Mouse (Mus musculus) adipocyte (in vitro differentiated cells): ENCODE results near the gene Ano2.

Experiments used
- DNase-seq: peaks from one replicate; pipeline ENCODE4 v3.0.0-alpha.2; 2016; ENCODE audit warnings: low spot score

Gene Ano2

DNA sequence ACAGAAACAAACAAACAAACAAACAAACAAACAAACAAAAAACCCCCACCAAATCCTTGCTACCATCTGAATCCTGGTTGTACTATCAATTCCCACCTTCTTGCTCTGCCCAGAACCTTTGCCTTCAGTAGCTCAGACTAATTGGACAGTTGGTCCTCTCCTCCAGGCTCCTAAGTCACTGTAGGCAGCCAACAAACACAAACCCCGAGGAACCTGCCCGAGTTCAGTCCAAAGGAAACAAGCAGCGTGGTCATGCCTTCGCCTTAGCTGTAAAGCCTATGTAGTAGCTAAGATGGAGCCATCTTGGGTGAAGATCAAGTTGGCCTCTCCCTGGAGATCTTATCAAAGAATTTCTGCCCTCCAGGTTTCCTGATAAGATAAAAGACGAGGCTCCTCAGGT lies 362.9 kb downstream of the Ano2 start:
- no peak for DNase-seq

DNA sequence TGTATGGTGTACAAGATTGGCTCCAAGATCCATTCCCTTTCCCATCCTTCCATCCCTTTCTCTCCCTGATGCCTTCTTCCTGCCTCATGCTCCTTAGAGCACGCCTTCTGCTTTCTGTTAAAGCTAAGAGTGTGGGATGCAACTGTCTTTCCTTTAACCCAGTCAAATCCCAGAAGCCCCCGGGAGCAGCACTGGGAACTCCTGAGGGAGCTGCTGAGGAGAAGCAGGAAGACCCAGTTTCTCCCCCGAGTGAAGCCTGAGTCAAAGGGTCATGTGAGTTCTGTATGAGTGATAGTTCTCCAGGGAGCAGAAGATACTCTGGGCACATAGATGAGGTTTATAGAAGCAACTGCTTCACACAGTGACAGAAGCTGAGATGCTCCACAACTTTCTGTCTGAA lies 367.5 kb downstream of the Ano2 start:
- no peak for DNase-seq

DNA sequence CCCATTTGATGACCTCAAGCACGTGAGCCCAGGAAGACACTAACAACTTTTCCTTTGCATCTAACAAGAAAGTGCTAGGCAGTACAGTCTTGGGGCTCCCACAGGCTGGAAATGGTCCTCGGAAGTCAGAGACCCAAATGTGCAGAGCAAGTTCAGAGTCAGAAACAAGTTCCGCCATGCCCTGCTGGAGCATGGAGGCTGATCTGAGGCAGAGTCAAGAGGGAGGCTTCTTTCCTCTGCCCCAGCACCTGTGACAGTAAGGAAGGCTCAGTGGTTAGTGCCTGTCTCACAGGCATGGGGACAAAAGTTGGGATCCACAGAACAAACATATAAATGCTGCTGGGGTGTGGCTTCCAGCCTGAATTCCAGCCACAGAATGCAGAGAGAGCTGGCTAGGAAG lies 390.3 kb downstream of the Ano2 start:
- no peak for DNase-seq

DNA sequence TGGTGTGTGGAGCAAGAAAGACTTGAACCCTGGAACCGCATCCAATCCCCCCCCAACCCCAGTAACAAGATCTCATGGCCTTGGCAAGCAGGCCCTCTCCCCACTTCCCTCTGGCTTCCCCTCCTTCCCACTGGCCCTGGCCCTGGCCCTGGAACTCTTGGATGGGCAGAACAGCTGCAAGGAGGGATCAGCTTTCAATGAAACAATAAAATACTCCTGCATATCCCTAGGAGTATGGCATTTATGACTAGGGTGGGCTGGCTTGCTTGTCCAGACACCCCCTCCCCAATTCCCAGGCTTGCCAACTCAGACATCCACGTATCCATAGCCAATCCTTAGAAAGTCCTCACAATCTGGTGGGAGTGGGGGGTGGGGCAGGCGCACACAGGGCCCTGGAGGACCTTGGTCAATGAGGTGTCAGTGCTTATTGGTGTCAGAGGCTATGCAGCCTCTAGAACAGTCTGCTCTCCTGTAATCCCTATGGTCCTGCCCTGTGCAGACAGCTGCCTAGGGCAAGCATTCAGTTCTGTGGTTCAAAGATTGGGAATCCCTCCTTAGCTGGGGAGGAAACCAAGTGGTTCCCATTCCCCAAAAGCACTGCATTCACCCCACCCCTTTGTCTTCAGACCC lies 396.2 kb downstream of the Ano2 start:
- no peak for DNase-seq

DNA sequence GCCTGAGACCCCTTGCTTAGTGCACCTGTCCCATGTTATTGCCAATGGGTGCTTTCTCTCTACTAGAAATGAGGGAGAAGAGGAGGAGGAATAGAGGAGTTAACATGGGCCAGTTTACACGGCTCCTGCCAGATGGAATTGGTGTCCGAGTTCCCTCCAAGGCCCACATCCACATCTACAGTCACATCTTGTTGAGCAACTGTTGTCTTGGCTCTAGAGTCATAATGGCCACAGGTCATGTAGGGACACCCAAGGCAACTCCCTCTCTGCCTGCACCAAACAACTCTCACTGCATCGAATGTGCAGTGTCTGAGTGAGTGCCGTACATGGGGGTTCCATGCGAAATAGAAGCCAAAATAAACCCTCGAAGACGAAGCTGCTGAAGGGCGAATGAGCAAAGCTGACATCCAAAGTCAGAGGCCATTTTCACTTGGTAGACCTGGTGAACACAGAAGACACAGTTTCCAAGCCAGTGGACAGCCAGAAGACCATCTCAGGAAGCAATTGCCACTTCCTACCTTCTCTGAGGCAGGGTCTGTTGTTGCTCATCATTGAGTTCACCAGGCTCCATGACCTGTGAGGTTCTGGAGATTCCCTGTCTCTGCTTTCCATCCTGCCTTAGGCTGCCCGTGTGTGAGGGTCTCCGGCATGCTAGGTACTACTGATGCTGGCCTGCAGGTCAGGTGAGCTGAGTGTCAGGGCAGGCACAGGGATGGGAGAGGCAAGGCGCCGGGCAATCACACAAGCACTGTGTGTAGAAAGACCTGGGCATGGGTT lies 398.5 kb downstream of the Ano2 start:
- DNase-seq = no peak
